Mouse (Mus musculus): Measurements from ENCODE around the gene Cyp2f2. TPM values are rescaled to one million over a fixed set of nuclear protein-coding genes. Genes with fewer than 3 reads are reported as not detected.

The Cyp2f2 gene
- polyA plus RNA-seq, 1 experiment = 19.2 TPM

- peak; percentile 38 for DNase-seq
- H3K36me3 ChIP-seq (ENCODE audit: control insufficient read depth, insufficient read depth, low read length) = no peaks in the 10 kb centered on the region
- no peak for TF ChIP-seq POLR2A (IDR thresholded peaks at IDR 0.05; ENCODE audit: control insufficient read depth, extremely low read depth, insufficient read depth, low read length, poor library complexity)
- TF ChIP-seq CTCF (IDR thresholded peaks at IDR 0.05; ENCODE audit: borderline replicate concordance, control insufficient read depth, extremely low read depth, insufficient read depth, low read length, poor library complexity) = no peak
- peak overlapping the region; percentile 89 for H3K27ac ChIP-seq (ENCODE audit: control insufficient read depth, insufficient read depth, low read length)
- H3K4me1 ChIP-seq (replicated peaks; ENCODE audit: control insufficient read depth, insufficient read depth, low read length) = peaks cover 55% of the 10 kb centered on the region
- 85% methylated on average over 23 of the region's 23 CpGs for WGBS
- H3K4me3 ChIP-seq (ENCODE audit: control insufficient read depth, insufficient read depth, low read length) = peak overlapping the region; percentile 95
- no peaks in the 10 kb centered on the region for H3K27me3 ChIP-seq (ENCODE audit: control insufficient read depth, insufficient read depth, low read length)
Measured at GRCm38 (mm10) chr7:27165007-27165655, 45.4 kb downstream of the Cyp2f2 start.

- H3K4me1 ChIP-seq (replicated peaks; ENCODE audit: control insufficient read depth, insufficient read depth, low read length) = peaks cover 52% of the 10 kb centered on the region
- WGBS = 3% methylated on average over 8 of the region's 8 CpGs
- no peaks in the 10 kb centered on the region for H3K36me3 ChIP-seq (ENCODE audit: control insufficient read depth, insufficient read depth, low read length)
- no peaks in the 10 kb centered on the region for H3K27me3 ChIP-seq (ENCODE audit: control insufficient read depth, insufficient read depth, low read length)
- TF ChIP-seq CTCF (IDR thresholded peaks at IDR 0.05; ENCODE audit: borderline replicate concordance, control insufficient read depth, extremely low read depth, insufficient read depth, low read length, poor library complexity) = no peak
- no peak for TF ChIP-seq POLR2A (IDR thresholded peaks at IDR 0.05; ENCODE audit: control insufficient read depth, extremely low read depth, insufficient read depth, low read length, poor library complexity)
- DNase-seq = no peak
- H3K27ac ChIP-seq (ENCODE audit: control insufficient read depth, insufficient read depth, low read length) = peak overlapping the region; percentile 89
- peak overlapping the region; percentile 95 for H3K4me3 ChIP-seq (ENCODE audit: control insufficient read depth, insufficient read depth, low read length)
Measured at GRCm38 (mm10) chr7:27165696-27166095, 46.0 kb downstream of the Cyp2f2 start.

GRCm38 (mm10) chr7:27166229-27166613 lies 46.5 kb downstream of the Cyp2f2 start:
- Histone ChIP-seq H3K4me1 (replicated peaks; ENCODE audit: control insufficient read depth, insufficient read depth, low read length) (peaks cover 46% of the 10 kb centered on the region), H3K27me3 (ENCODE audit: control insufficient read depth, insufficient read depth, low read length) (no peaks in the 10 kb centered on the region), H3K27ac (ENCODE audit: control insufficient read depth, insufficient read depth, low read length) (peak overlapping the region; percentile 89), H3K36me3 (ENCODE audit: control insufficient read depth, insufficient read depth, low read length) (no peaks in the 10 kb centered on the region), H3K4me3 (ENCODE audit: control insufficient read depth, insufficient read depth, low read length) (peak overlapping the region; percentile 95)
- WGBS = under 1% methylated on average over 43 of the region's 43 CpGs
- peak; percentile 86 for DNase-seq
- TF ChIP-seq POLR2A (IDR thresholded peaks at IDR 0.05; ENCODE audit: control insufficient read depth, extremely low read depth, insufficient read depth, low read length, poor library complexity) = peak; percentile 83
- TF ChIP-seq CTCF (IDR thresholded peaks at IDR 0.05; ENCODE audit: borderline replicate concordance, control insufficient read depth, extremely low read depth, insufficient read depth, low read length, poor library complexity) = 0 out of 2 replicates have a peak, but pooled peaks have one; percentile 39

GRCm38 (mm10) chr7:27166614-27167474 lies 47.1 kb downstream of the Cyp2f2 start, which contains the start of gene Egln2:
Gene Egln2 (minus strand): TSS chr7:27166802.
- Histone ChIP-seq H3K27me3 (ENCODE audit: control insufficient read depth, insufficient read depth, low read length) (no peaks in the 10 kb centered on the region), H3K27ac (ENCODE audit: control insufficient read depth, insufficient read depth, low read length) (peak within 1 kb of the TSS; percentile 96), H3K36me3 (ENCODE audit: control insufficient read depth, insufficient read depth, low read length) (no peaks in the 10 kb centered on the region; the same call in 1 of the 2 replicates), H3K4me1 (replicated peaks; ENCODE audit: control insufficient read depth, insufficient read depth, low read length) (peaks cover 42% of the 10 kb centered on the region), H3K4me3 (ENCODE audit: control insufficient read depth, insufficient read depth, low read length) (peak within 1 kb of the TSS; percentile 95)
- WGBS = under 1% methylated on average over 58 of the region's 61 CpGs
- TF ChIP-seq CTCF (IDR thresholded peaks at IDR 0.05; ENCODE audit: borderline replicate concordance, control insufficient read depth, extremely low read depth, insufficient read depth, low read length, poor library complexity) (no peak), POLR2A (IDR thresholded peaks at IDR 0.05; ENCODE audit: control insufficient read depth, extremely low read depth, insufficient read depth, low read length, poor library complexity) (peak; percentile 30; the same call in 1 of the 2 replicates)
- DNase-seq = peak; percentile 92

- TF ChIP-seq CTCF (IDR thresholded peaks at IDR 0.05; ENCODE audit: borderline replicate concordance, control insufficient read depth, extremely low read depth, insufficient read depth, low read length, poor library complexity) (no peak), POLR2A (IDR thresholded peaks at IDR 0.05; ENCODE audit: control insufficient read depth, extremely low read depth, insufficient read depth, low read length, poor library complexity) (no peak)
- Histone ChIP-seq H3K27me3 (ENCODE audit: control insufficient read depth, insufficient read depth, low read length) (no peaks in the 10 kb centered on the region), H3K36me3 (ENCODE audit: control insufficient read depth, insufficient read depth, low read length) (peaks cover 4% of the 10 kb centered on the region), H3K4me1 (replicated peaks; ENCODE audit: control insufficient read depth, insufficient read depth, low read length) (peaks cover 42% of the 10 kb centered on the region), H3K27ac (ENCODE audit: control insufficient read depth, insufficient read depth, low read length) (peak overlapping the region; percentile 96), H3K4me3 (ENCODE audit: control insufficient read depth, insufficient read depth, low read length) (peak overlapping the region; percentile 63)
- no peak for DNase-seq
- 53% methylated on average over 11 of the region's 11 CpGs for WGBS
Measured at GRCm38 (mm10) chr7:27167475-27168094, 47.9 kb downstream of the Cyp2f2 start.

- DNase-seq = no peak
Measured at GRCm38 (mm10) chr7:27168371-27168770, 48.7 kb downstream of the Cyp2f2 start.

More at GRCm38 (mm10) chr7:27168371-27168770, 48.7 kb downstream of the Cyp2f2 start:
- Histone ChIP-seq H3K36me3 (ENCODE audit: control insufficient read depth, insufficient read depth, low read length) (peaks cover 8% of the 10 kb centered on the region), H3K27ac (ENCODE audit: control insufficient read depth, insufficient read depth, low read length) (peak overlapping the region; percentile 96), H3K27me3 (ENCODE audit: control insufficient read depth, insufficient read depth, low read length) (no peaks in the 10 kb centered on the region), H3K4me3 (ENCODE audit: control insufficient read depth, insufficient read depth, low read length) (no peak overlapping the region), H3K4me1 (replicated peaks; ENCODE audit: control insufficient read depth, insufficient read depth, low read length) (peaks cover 37% of the 10 kb centered on the region)
- 78% methylated on average over 5 of the region's 5 CpGs for WGBS
- TF ChIP-seq CTCF (IDR thresholded peaks at IDR 0.05; ENCODE audit: borderline replicate concordance, control insufficient read depth, extremely low read depth, insufficient read depth, low read length, poor library complexity) = no peak
- no peak for TF ChIP-seq POLR2A (IDR thresholded peaks at IDR 0.05; ENCODE audit: control insufficient read depth, extremely low read depth, insufficient read depth, low read length, poor library complexity)
